Mouse (Mus musculus) Patski (cell line): ENCODE results near the gene Larp1. TPM values are rescaled to one million over a fixed set of nuclear protein-coding genes. Genes with fewer than 3 reads are reported as not detected.

Experiments
- ATAC-seq: fragments of 100-300 bp; one replicate; pipeline ENCODE4 v1.8.0; 2021
- CTCF ChIA-PET: fragments of 350-600 bp; sonication (Branson Sonifier 250); formaldehyde crosslinking; loops from one replicate; lab custom pipeline; 2022; ENCODE audit warnings: inconsistent platforms; lab: Charles Lee
- POLR2A ChIA-PET: fragments of 350-600 bp; sonication (Branson Sonifier 250); formaldehyde crosslinking; loops from one replicate; lab custom pipeline; 2022; ENCODE audit warnings: antibody characterized with exemption, inconsistent platforms; lab: Charles Lee
- DNase-seq: peaks from one replicate; pipeline ENCODE4 v3.0.0-alpha.2; 2011; ENCODE audit warnings: low read depth, low spot score
- H3K27me3 ChIP-seq: fragments of 371-371 bp; one replicate; pipeline ENCODE4 v1.5.1; 2021
- CTCF ChIP-seq: fragments of 100-300 bp; IDR thresholded peaks from one replicate; pipeline ENCODE4 v1.5.1; 2021
- in situ Hi-C: fragments of 300-500 bp; cut with MboI; formaldehyde crosslinking; loops from 3 replicates; pipeline ENCODE4 v1.11.1; 2018; ENCODE audit warnings: low pct_unique_long_range_greater_than_20kb, mixed read lengths
- polyA plus RNA-seq: library from polyadenylated mRNA; unstranded; gene quantifications from one replicate; pipeline ENCODE4 v1.2.3, GENCODE M21; 2021

Larp1 gene
- polyA plus RNA-seq, 1 experiment from 2014 or later, result 71.9 TPM

- TF ChIP-seq CTCF, result no peak
- in situ Hi-C loops, result loop anchor here (5.0 kb wide), 1 partner anchor 92 kb away; no protein-coding TSS in a partner anchor
- ChIA-PET CTCF (no interaction called here), POLR2A (interaction anchor here (0.9 kb wide), 1 partner anchor 38 kb away, joined by 3 read pairs; no protein-coding TSS in a partner anchor)
- no peaks in the 10 kb centered on the region for H3K27me3 ChIP-seq
- peak; percentile 89 for DNase-seq
- peak; percentile 89 for ATAC-seq
Observed at GRCm38 (mm10) chr11:58103697-58104306, 94.9 kb downstream of the Larp1 start, which contains the start of gene Cnot8. Cnot8 (plus strand) TSS chr11:58104153.

GRCm38 (mm10) chr11:58104351-58104791 is 95.5 kb downstream of the Larp1 start:
- ATAC-seq (peak; percentile 51), DNase-seq (peak; percentile 19)
- TF ChIP-seq CTCF, result no peak

GRCm38 (mm10) chr11:58107009-58107408 is 98.1 kb downstream of the Larp1 start:
- no peaks in the 10 kb centered on the region for H3K27me3 ChIP-seq
- DNase-seq, result no peak
- ChIA-PET CTCF (interaction anchor here (1.2 kb wide), 1 partner anchor 57 kb away, joined by 3 read pairs; no protein-coding TSS in a partner anchor), POLR2A (no interaction called here)
- in situ Hi-C loops, result no loop called here
- no peak for ATAC-seq
- TF ChIP-seq CTCF, result no peak

More at GRCm38 (mm10) chr11:58104351-58104791, 95.5 kb downstream of the Larp1 start:
- in situ Hi-C loops, result loop anchor here (5.0 kb wide), 1 partner anchor 92 kb away; no protein-coding TSS in a partner anchor
- no peaks in the 10 kb centered on the region for H3K27me3 ChIP-seq
- ChIA-PET CTCF (no interaction called here), POLR2A (no interaction called here)

- CTCF ChIA-PET, result interaction anchor here (1.2 kb wide), 1 partner anchor 56 kb away, joined by 3 read pairs; no protein-coding TSS in a partner anchor
- ATAC-seq, result no peak
- TF ChIP-seq CTCF, result no peak
- in situ Hi-C loops, result no loop called here
- no peaks in the 10 kb centered on the region for H3K27me3 ChIP-seq
- DNase-seq, result no peak
- POLR2A ChIA-PET, result no interaction called here
Observed at GRCm38 (mm10) chr11:58107664-58108337, 98.9 kb downstream of the Larp1 start.

Other genes with a start within 250 kb of the Larp1 start
- 47.9 TPM for gene Sap30l, start 207.4 kb upstream of the Larp1 start, polyA plus RNA-seq
- not detected for gene Hand1, start 176.2 kb upstream of the Larp1 start, polyA plus RNA-seq
- not detected for gene Gm12248, start 84.1 kb downstream of the Larp1 start, polyA plus RNA-seq
- 61.6 TPM for gene Cnot8, start 95.1 kb downstream of the Larp1 start, polyA plus RNA-seq
- 23.7 TPM for gene Gemin5, start 159.5 kb downstream of the Larp1 start, polyA plus RNA-seq
- gene Mrpl22, start 162.6 kb downstream of the Larp1 start, polyA plus RNA-seq, result 56.1 TPM
- 16.1 TPM for gene Igtp, start 190.5 kb downstream of the Larp1 start, polyA plus RNA-seq
- gene Irgm2, start 190.6 kb downstream of the Larp1 start, polyA plus RNA-seq, result 8.3 TPM